Mouse (Mus musculus) ovary, postnatal 36 days (tissue): Measurements from ENCODE around the gene Ezh1.

ENCODE experiments used
- DNase-seq: peaks from one replicate; pipeline ENCODE4 v3.0.0; 2022; ENCODE audit warnings: low spot score, mixed read lengths

Gene Ezh1

GRCm38 (mm10) chr11:101246702-101247012, 20.4 kb upstream of the Ezh1 start:
- no peak for DNase-seq

GRCm38 (mm10) chr11:101245855-101246701, 19.8 kb upstream of the Ezh1 start, which contains the start of gene Ramp2:
TSS of gene Ramp2 (plus strand) at chr11:101246028.
- peak; percentile 67 for DNase-seq

- no peak for DNase-seq
Observed at GRCm38 (mm10) chr11:101245071-101245470, 18.8 kb upstream of the Ezh1 start.

DNA sequence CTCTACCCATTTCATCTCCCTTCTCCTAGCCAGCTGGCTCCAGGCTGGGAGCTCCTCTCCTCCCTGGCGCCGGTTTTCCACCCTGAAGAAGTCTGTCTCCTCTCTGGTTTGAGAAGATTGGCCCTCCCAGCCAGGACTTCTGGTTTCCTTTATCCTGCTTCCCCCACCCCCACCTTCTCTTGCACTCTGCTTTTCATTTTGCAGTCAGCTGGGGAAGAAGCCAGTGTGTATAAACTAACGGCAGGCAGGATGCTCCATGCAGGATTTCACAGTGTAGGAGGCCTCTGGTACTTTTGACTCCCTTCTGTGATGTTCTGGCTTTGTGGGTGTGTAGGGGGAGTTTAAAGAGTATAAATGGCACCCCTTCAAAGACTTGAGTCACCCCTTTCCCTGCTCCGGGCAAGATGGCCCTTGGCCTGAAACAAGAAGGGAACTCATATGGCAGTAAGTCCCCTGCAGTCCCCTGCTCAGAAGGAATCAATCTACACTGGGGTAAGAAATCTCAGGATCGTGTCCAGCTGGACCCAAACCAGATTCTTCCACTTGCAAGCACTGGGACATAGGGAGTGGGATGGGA, 11.9 kb upstream of the Ezh1 start:
- no peak for DNase-seq

- no peak for DNase-seq
Observed at GRCm38 (mm10) chr11:101236782-101237181, 10.5 kb upstream of the Ezh1 start.

GRCm38 (mm10) chr11:101235429-101235828, 9.2 kb upstream of the Ezh1 start:
- DNase-seq: no peak

DNA sequence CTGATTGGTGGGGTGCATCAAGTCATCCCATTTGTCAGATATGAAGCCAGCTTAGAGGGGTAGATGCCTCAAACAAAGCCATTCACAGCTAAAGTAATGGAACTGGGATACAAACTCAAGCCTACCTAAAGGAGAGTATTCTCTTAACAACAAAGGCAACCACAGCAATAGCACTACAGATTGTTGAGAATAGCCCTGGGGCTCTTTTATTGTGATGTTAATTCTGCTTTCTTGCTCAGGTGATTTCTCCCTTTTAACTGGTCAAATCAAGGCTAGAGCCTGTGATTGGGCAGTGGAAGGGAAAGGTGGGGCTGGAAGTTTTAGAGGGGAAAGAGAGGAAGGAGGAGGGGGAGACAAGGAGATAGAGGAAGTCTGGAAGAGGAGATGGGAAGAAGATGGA, 7.9 kb upstream of the Ezh1 start:
- no peak for DNase-seq

GRCm38 (mm10) chr11:101233240-101233639, 7.0 kb upstream of the Ezh1 start:
- no peak for DNase-seq

GRCm38 (mm10) chr11:101232010-101232839, 6.0 kb upstream of the Ezh1 start:
- no peak for DNase-seq

DNA sequence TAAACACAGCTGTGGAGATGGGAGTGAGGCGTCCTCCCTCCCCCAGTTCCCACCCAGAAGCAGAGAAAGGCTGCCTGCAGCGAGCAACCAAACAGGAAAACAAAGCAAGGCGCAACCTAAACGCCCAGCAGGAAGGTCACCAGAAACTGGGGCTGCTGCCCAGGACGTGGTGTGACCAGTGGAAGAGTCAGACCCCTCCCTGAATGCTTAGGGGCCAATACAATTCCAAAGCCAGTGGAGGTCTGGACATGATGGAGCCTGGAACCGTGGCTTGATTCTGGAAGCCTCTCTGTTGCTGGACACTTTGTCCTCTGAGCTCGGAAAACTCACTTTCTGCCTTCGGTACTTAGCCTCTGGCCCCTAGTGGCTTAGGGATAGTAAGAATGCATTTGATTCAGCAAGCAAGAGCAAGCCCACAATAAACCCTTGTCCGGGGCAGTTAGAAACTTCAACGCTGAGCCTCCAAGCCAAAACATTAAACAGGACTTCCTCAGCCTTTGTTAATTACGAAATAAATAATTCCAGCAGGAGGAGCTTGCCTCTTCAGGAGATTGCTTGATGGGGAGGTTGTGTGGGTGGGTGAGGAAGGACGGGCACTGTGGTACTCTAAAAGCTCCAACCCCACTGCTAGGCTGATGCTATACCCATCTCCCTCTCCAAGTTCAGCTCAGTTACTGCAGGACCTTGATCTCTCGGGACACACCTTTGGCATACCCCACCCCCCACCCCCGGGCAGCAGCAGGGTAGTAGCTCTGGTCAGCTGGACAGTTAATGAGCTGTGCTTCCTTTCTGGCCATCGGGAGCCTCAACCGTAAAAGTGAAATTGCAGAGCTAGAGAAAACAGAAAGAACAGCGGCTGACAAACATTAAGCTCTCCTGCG, 5.0 kb upstream of the Ezh1 start:
- DNase-seq: peak; percentile 50

DNA sequence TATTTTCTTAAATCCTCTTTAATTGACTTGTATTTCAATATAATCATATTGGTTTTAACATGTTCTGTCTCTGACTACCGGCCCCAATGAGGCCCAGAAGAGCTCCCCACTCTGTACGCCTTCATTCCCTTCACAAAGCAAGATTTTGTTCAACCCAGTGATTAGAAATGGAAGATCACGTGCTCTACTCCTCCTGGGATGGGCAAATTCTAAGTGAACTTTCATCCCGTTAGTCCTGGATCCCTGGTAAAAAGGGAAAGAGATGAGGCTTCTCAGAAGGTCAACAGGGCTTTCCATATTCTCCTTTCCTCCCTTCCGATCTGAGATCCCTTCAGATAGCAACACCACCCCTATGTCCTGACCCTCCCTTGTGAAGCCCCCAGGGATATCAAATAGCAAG, 4.3 kb upstream of the Ezh1 start:
- no peak for DNase-seq

GRCm38 (mm10) chr11:101230061-101230511, 3.8 kb upstream of the Ezh1 start:
- DNase-seq: no peak

- peak; percentile 73 for DNase-seq
Observed at GRCm38 (mm10) chr11:101229361-101229900, 3.2 kb upstream of the Ezh1 start.

DNA sequence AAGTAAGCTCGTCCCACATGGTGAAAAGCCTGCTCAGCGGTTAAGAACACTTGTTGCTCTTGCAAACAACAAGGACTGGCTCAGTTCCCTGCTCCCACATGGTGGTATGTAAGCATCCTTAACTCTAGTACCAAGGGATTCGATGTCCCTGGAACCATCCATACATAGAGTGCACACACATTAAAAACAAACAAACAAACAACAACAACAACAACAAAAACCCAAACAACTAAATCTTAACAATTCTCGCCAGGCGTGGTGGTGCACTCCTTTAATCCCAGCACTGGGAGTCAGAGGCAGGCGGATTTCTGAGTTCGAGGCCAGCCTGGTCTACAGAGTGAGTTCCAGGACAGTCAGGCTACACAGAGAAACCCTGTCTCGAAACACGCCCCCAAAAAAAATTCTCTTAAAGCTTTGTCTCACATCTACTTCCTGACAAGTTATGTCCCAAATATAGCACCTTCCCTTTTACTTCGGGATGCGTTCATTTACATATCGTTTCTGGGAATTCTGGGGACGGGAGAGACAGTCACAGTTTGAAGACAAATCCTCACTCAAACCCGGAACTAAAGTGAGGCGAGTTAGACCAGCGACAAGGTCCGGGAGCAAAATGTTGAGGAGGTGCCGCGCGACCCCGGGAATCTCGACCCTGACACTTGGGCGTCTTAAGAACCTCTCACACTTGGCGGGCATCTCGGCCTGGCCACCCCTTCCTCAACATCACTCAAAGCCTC, 765 bp downstream of the Ezh1 start:
- no peak for DNase-seq

DNA sequence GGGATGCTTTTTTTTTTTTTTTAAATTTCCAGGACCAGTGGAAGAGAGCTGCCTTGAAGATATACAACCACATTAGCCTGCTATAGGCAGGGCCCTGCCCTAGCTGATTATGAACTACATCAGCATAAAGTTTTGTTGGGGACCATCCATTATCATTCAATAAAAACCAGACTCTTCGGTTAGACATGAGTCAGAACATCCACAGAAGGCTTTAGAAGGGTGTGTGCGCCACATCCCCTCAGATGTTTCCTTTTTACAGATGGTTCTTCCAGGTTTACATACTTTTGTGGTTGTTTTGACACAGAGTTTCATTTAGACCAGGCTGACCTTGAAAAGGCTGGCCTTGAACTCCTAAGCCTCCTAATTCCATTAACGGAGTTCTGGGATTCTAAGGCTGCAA, 1.9 kb downstream of the Ezh1 start:
- DNase-seq: no peak

DNA sequence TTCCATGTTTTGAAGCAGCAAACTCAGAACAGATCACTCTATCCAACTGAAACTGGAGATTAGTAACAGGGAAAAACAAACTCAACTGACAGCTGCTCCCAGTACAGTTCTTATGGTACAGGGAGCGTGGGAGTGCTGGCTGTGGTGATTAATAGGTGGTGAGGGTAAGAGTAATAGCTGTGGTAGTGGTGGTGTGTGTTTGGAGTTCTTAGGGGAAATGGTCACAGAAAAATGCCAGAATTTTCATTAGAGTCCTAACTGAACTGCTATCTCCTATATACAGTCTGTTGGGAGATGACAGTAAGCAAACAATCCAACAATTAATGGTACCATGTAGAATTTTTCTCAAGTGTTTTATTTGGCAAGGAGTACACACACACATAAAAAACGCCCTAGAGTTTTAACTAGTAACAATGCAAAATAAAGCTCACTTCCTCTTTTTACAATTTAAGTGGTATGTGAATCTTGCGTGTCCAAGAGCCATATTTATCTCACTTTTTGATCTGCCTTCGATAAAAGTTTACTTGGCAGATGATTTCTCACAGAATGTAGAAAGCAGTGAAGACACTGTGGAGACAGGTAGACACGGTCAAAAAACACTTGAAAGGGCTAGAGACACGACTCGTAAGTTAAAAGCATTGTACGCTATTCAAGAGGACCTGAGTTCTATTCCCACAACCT, 4.8 kb downstream of the Ezh1 start:
- no peak for DNase-seq

- DNase-seq: no peak
Observed at GRCm38 (mm10) chr11:101220853-101221252, 5.4 kb downstream of the Ezh1 start.

DNA sequence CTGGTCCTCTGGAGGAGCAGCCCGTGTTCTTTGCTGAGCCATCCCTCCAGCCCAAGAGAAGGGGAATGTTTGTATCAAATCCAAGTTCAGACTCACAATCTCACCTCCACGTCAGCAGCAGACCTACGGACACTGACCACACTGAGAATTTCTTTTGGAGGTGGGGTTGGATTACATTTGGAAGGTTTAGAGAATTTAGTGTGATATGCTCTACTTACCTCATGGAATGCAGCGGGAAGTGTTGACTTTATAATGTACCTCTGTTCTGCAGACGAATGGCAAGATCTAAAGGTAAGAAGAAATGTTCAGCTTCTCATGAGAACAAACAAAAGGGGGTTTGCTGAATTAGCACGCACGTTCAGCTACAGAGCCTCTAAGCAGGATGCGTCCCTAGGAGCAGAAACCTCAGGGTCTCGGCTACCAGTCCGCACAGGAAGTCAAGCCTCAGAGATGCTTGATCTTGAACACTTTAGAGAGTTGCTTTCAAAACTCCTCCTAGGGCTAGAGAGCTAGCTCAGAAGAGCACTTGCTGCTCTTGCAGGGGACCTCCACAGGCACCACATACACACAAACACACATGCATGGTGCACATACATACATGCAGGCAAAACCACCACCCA, 7.7 kb downstream of the Ezh1 start:
- DNase-seq: no peak

- DNase-seq: no peak
Observed at GRCm38 (mm10) chr11:101216936-101217335, 9.3 kb downstream of the Ezh1 start.

DNA sequence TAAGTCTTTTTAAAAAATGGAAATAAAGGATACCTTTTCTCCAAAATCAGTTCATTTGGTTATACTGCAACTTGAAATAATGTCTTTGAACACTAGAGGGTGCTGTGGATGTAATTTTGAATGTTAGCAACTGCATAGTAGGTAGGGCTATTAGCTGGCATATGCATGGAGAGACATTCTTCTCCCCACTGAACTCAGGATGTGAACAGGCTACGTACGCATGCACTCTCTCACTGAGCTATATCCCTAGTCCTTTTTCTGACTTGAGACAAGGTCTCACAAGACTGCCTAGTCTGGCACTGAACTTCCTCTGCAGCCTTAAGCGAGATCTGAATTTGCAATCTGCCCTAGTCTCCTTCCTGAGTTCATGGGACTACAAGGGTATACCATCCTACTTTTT, 14.3 kb downstream of the Ezh1 start:
- no peak for DNase-seq
